Comparison of ENCODE assay signal across 8 mouse cellular contexts in genomic region chr2:155673546-155673945, GRCm38 (mm10). TPM values are rescaled to one million over a fixed set of nuclear protein-coding genes. Genes with fewer than 3 reads are reported as not detected.
DNase-seq lines count a peak whose midpoint lies in the region; ATAC-seq and TF ChIP-seq lines count a peak whose summit lies in the region.

No protein-coding gene starts in this region.

- TF ChIP-seq EP300 in ES-Bruce4 (IDR thresholded peaks at IDR 0.05; ENCODE audit: insufficient read depth, low read depth, low read length): no peak

- no peak overlapping the region for H3K27ac ChIP-seq in kidney, adult 2 months (ENCODE audit: insufficient read depth, low read depth, low read length)
- no peak overlapping the region for H3K27ac ChIP-seq in kidney, embryonic 16.5 days (ENCODE audit: low read length)
- H3K27ac ChIP-seq in ES-Bruce4 (ENCODE audit: insufficient read depth, low read length): no peak overlapping the region
- no peak overlapping the region for H3K27ac ChIP-seq in bone marrow, adult 2 months (ENCODE audit: control insufficient read depth, insufficient read depth, low read depth, low read length, poor library complexity)

- H3K9me3 ChIP-seq in kidney, embryonic 16.5 days (ENCODE audit: low read length): no peaks in the 10 kb centered on the region
- H3K9me3 ChIP-seq in ES-Bruce4 (replicated peaks; ENCODE audit: control insufficient read depth, insufficient read depth, low read length, poor library complexity, severe bottlenecking): no peaks in the 10 kb centered on the region

- H3K36me3 ChIP-seq in kidney, adult 2 months (ENCODE audit: control insufficient read depth, insufficient read depth, low read length): peaks cover 3% of the 10 kb centered on the region; the same call in 1 of the 2 replicates
- peaks cover 21% of the 10 kb centered on the region for H3K36me3 ChIP-seq in kidney, embryonic 16.5 days (ENCODE audit: insufficient read depth, low read length)
- no peaks in the 10 kb centered on the region for H3K36me3 ChIP-seq in ES-Bruce4 (ENCODE audit: control insufficient read depth, insufficient read depth, low read length, poor library complexity, severe bottlenecking)

- peak; percentile 79 for TF ChIP-seq CTCF in kidney, adult 2 months (conservative IDR thresholded peaks at IDR 0.05; ENCODE audit: insufficient read depth, insufficient read length, low read depth, low read length)
- peak; percentile 74 for TF ChIP-seq CTCF in ES-Bruce4 (IDR thresholded peaks at IDR 0.05; ENCODE audit: low read depth, low read length)
- TF ChIP-seq CTCF in bone marrow, adult 2 months (IDR thresholded peaks at IDR 0.05; ENCODE audit: control insufficient read depth, insufficient read depth, low read length): peak; percentile 79

- H3K27me3 ChIP-seq in kidney, adult 2 months (replicated peaks; ENCODE audit: control insufficient read depth, insufficient read depth, low read length): no peaks in the 10 kb centered on the region
- H3K27me3 ChIP-seq in kidney, embryonic 16.5 days (ENCODE audit: insufficient read depth, low read length): no peaks in the 10 kb centered on the region
- no peaks in the 10 kb centered on the region for H3K27me3 ChIP-seq in ES-Bruce4 (ENCODE audit: control insufficient read depth, insufficient read depth, low read length, poor library complexity, severe bottlenecking)

- no peak for TF ChIP-seq POLR2A in kidney, adult 2 months (IDR thresholded peaks at IDR 0.05; ENCODE audit: low read depth, low read length)
- TF ChIP-seq POLR2A in ES-Bruce4 (IDR thresholded peaks at IDR 0.05; ENCODE audit: insufficient read depth, low read length): no peak
- TF ChIP-seq POLR2A in bone marrow, adult 2 months (IDR thresholded peaks at IDR 0.05; ENCODE audit: borderline replicate concordance, control insufficient read depth, low read depth, low read length): no peak

- H3K4me1 ChIP-seq in kidney, adult 2 months (ENCODE audit: control insufficient read depth, insufficient read depth, low read length): no peaks in the 10 kb centered on the region; the same call in 1 of the 2 replicates
- H3K4me1 ChIP-seq in kidney, embryonic 16.5 days (ENCODE audit: insufficient read depth, low read length): no peaks in the 10 kb centered on the region
- H3K4me1 ChIP-seq in ES-Bruce4 (ENCODE audit: control insufficient read depth, insufficient read depth, low read length): no peaks in the 10 kb centered on the region
- no peaks in the 10 kb centered on the region for H3K4me1 ChIP-seq in bone marrow, adult 2 months (ENCODE audit: control insufficient read depth, insufficient read depth, low read length)

- no peak overlapping the region for H3K4me3 ChIP-seq in kidney, adult 2 months (ENCODE audit: insufficient read depth, low read depth, low read length)
- no peak overlapping the region for H3K4me3 ChIP-seq in kidney, embryonic 16.5 days (ENCODE audit: low read length)
- H3K4me3 ChIP-seq in ES-Bruce4 (ENCODE audit: low read depth, low read length): no peak overlapping the region
- H3K4me3 ChIP-seq in bone marrow, adult 2 months (replicated peaks; ENCODE audit: control insufficient read depth, low read depth, low read length): no peak overlapping the region

- no peak for ATAC-seq in kidney, embryonic 16.5 days (ENCODE audit: low FRiP score, low TSS enrichment)

- no peak overlapping the region for H3K9ac ChIP-seq in kidney, embryonic 16.5 days (replicated peaks; ENCODE audit: low read length)
- H3K9ac ChIP-seq in ES-Bruce4 (ENCODE audit: low read depth, poor library complexity, severe bottlenecking): no peak overlapping the region

- H3K4me2 ChIP-seq in kidney, embryonic 16.5 days (replicated peaks; ENCODE audit: low read depth, low read length): no peak overlapping the region

- 14% methylated on average over 2 of the region's 2 CpGs for WGBS in kidney, adult 2 months
- WGBS in kidney, embryonic 16.5 days: 20% methylated on average over 2 of the region's 2 CpGs
- WGBS in bone marrow, adult 2 months: 17% methylated on average over 2 of the region's 2 CpGs

- DNase-seq in kidney, adult 2 months: peak; percentile 72
- peak; percentile 67 for DNase-seq in gastrocnemius, adult 18-20 months (ENCODE audit: low spot score)
- peak; percentile 34 to 52 for DNase-seq in layer of hippocampus, postnatal 14 days (ENCODE audit: low spot score in 2 of 2)
- DNase-seq in ovary, postnatal 14 days (ENCODE audit: low spot score): peak; percentile 49
- DNase-seq in thymus, postnatal 36 days: peak; percentile 84 to 85

RNA-seq across cellular contexts. Expression of gene Trpc4ap, which starts 18.6 kb away (rescaled TPM):
- 110 and 141 TPM in 2 replicates for polyA plus RNA-seq in kidney, adult 2 months (2012; rRNA removed)
- polyA plus RNA-seq in kidney, embryonic 16.5 days (2015; fragmentation: Nextera tagmentation; extraction: Ambion mirVana): 135 and 143 TPM in 2 replicates
- polyA plus RNA-seq in ES-Bruce4 (2011; ENCODE audit: insufficient read depth, insufficient read length, low read depth, missing spikeins): 80.0 and 81.2 TPM in 2 replicates
- polyA plus RNA-seq in bone marrow, adult 2 months (2011; ENCODE audit: insufficient read depth, insufficient read length, low replicate concordance, missing spikeins): 31.7 and 47.0 TPM in 2 replicates
- total RNA-seq in gastrocnemius, adult 18-20 months (2021): 10 to 100 TPM; 96.6 to 99.0 TPM
- total RNA-seq in layer of hippocampus, postnatal 14 days (2021): 100 to 1,000 TPM; 149 to 156 TPM

RNA-seq across cellular contexts. Expression of gene Edem2, which starts 55.7 kb away (rescaled TPM):
- 44.9 and 53.7 TPM in 2 replicates for polyA plus RNA-seq in kidney, adult 2 months (2012; rRNA removed)
- polyA plus RNA-seq in kidney, embryonic 16.5 days (2015; fragmentation: Nextera tagmentation; extraction: Ambion mirVana): 43.2 and 44.8 TPM in 2 replicates
- polyA plus RNA-seq in ES-Bruce4 (2011; ENCODE audit: insufficient read depth, insufficient read length, low read depth, missing spikeins): 21.7 and 23.1 TPM in 2 replicates
- 13.1 and 17.6 TPM in 2 replicates for polyA plus RNA-seq in bone marrow, adult 2 months (2011; ENCODE audit: insufficient read depth, insufficient read length, low replicate concordance, missing spikeins)
- total RNA-seq in gastrocnemius, adult 18-20 months (2021): 1 to 10 TPM; 4.3 to 4.9 TPM
- total RNA-seq in layer of hippocampus, postnatal 14 days (2021): 10 to 100 TPM; 18.2 to 19.6 TPM
